In genomic region chr2:40652578-40652977, GRCm38 (mm10) we compare ENCODE assay signal across 29 mouse cellular contexts.
A peak's percentile ranks its signal among the peaks of the same experiment; 100 is the strongest.
DNase-seq lines count a peak whose midpoint lies in the region; ATAC-seq lines count a peak whose summit lies in the region.
"Had no signal": no experiment of that assay in that cellular context is flagged by ENCODE, and none has a peak within 500 bp of the region (broad histone marks: within the 10 kb centered on the region; RNA-seq: fewer than 3 reads in every experiment).

No protein-coding gene starts in this region.

- no peak overlapping the region for H3K4me3 ChIP-seq in forebrain, embryonic 13.5 days
- no peak overlapping the region for H3K4me3 ChIP-seq in forebrain, embryonic 10.5 days
- H3K4me3 ChIP-seq: embryonic facial prominence, embryonic 12.5 days; heart, adult 2 months; heart, embryonic 12.5 days; hindbrain, embryonic 15.5 days; limb, embryonic 10.5 days; limb, embryonic 15.5 days; liver, embryonic 13.5 days; megakaryocyte, embryonic 14.5 days had no signal

- peak; percentile 5 to 24 for DNase-seq in cerebellum, postnatal 10 days
- DNase-seq in cerebellum, adult 18-20 months = no peak
- no peak for DNase-seq in forebrain, embryonic 10.5 days (ENCODE audit: extremely low spot score, low spot score)
- DNase-seq in Muller cell, postnatal 12 days (ENCODE audit: inconsistent ontology term) = peak; percentile 85
- DNase-seq in embryo, embryonic 11 days = peak; percentile 2
- DNase-seq in kidney, postnatal 25 days = no peak
- DNase-seq in spleen, postnatal 36 days (ENCODE audit: low spot score in 2 of 2) = no peak
- DNase-seq: adrenal gland, postnatal 25 days; cerebellum, adult 8-10 months; heart, adult 2 months; heart, postnatal 4 days; kidney, adult 9 months; kidney, postnatal 10 days; layer of hippocampus, adult 9-11 months; liver, embryonic 13.5 days; lung, adult 18-20 months; lung, postnatal 4 days; midbrain, embryonic 14.5 days; right cerebral cortex, postnatal 4 days had no signal

- peak; percentile 50; the same call in 1 of the 2 replicates for ATAC-seq in forebrain, embryonic 13.5 days
- ATAC-seq: intestine, embryonic 16.5 days; lung, postnatal 0 days had no signal

- H3K9me3 ChIP-seq in forebrain, embryonic 13.5 days (replicated peaks) = no peaks in the 10 kb centered on the region
- peaks cover 3% of the 10 kb centered on the region; the same call in 1 of the 2 replicates for H3K9me3 ChIP-seq in forebrain, embryonic 10.5 days
- H3K9me3 ChIP-seq: embryonic facial prominence, embryonic 12.5 days; heart, embryonic 12.5 days; hindbrain, embryonic 15.5 days; limb, embryonic 10.5 days; limb, embryonic 15.5 days; liver, embryonic 13.5 days; megakaryocyte, embryonic 14.5 days had no signal

- WGBS in forebrain, embryonic 13.5 days = 2% methylated on average over 1 of the region's 1 CpGs
- WGBS in forebrain, embryonic 10.5 days = 17% methylated on average over 1 of the region's 1 CpGs

- no peaks in the 10 kb centered on the region for H3K27me3 ChIP-seq in forebrain, embryonic 13.5 days
- no peaks in the 10 kb centered on the region for H3K27me3 ChIP-seq in forebrain, embryonic 10.5 days (ENCODE audit: poor library complexity, severe bottlenecking)
- H3K27me3 ChIP-seq: CH12.LX; embryonic facial prominence, embryonic 12.5 days; heart, embryonic 12.5 days; hindbrain, embryonic 15.5 days; limb, embryonic 15.5 days; liver, embryonic 13.5 days; megakaryocyte, embryonic 14.5 days had no signal

- no peak overlapping the region for H3K9ac ChIP-seq in forebrain, embryonic 13.5 days
- H3K9ac ChIP-seq: embryonic facial prominence, embryonic 12.5 days; heart, embryonic 12.5 days; hindbrain, embryonic 15.5 days; limb, embryonic 15.5 days; liver, embryonic 13.5 days had no signal

- no peak overlapping the region for H3K27ac ChIP-seq in forebrain, embryonic 13.5 days
- H3K27ac ChIP-seq in forebrain, embryonic 10.5 days = no peak overlapping the region
- H3K27ac ChIP-seq: embryonic facial prominence, embryonic 12.5 days; heart, adult 2 months; hindbrain, embryonic 15.5 days; limb, embryonic 10.5 days; limb, embryonic 15.5 days; liver, embryonic 13.5 days had no signal

- H3K36me3 ChIP-seq in forebrain, embryonic 13.5 days (ENCODE audit: poor library complexity, severe bottlenecking) = no peaks in the 10 kb centered on the region
- no peaks in the 10 kb centered on the region for H3K36me3 ChIP-seq in forebrain, embryonic 10.5 days (replicated peaks)
- H3K36me3 ChIP-seq: embryonic facial prominence, embryonic 12.5 days; heart, embryonic 12.5 days; hindbrain, embryonic 15.5 days; limb, embryonic 10.5 days; limb, embryonic 15.5 days; liver, embryonic 13.5 days had no signal

- no peaks in the 10 kb centered on the region for H3K4me1 ChIP-seq in forebrain, embryonic 13.5 days
- peaks cover 7% of the 10 kb centered on the region for H3K4me1 ChIP-seq in forebrain, embryonic 10.5 days
- H3K4me1 ChIP-seq: embryonic facial prominence, embryonic 12.5 days; heart, embryonic 12.5 days; hindbrain, embryonic 15.5 days; limb, embryonic 10.5 days; limb, embryonic 15.5 days; liver, embryonic 13.5 days; megakaryocyte, embryonic 14.5 days had no signal

- no peak overlapping the region for H3K4me2 ChIP-seq in forebrain, embryonic 13.5 days
- H3K4me2 ChIP-seq: embryonic facial prominence, embryonic 12.5 days; heart, embryonic 12.5 days; hindbrain, embryonic 15.5 days; limb, embryonic 15.5 days; liver, embryonic 13.5 days had no signal

Comparison
In these comparisons a context has a peak if more than half of its experiments do, and no peak if none do; other contexts are left out.
1. DNase-seq: peak in cerebellum, postnatal 10 days (2 of 2), Muller cell, postnatal 12 days (single experiment) and embryo, embryonic 11 days (single experiment); none in cerebellum, adult 18-20 months (0 of 2), forebrain, embryonic 10.5 days (single experiment), kidney, postnatal 25 days (0 of 2) and spleen, postnatal 36 days (0 of 2).